Mouse (Mus musculus): ENCODE measurements at regions not wholly inside any gene's neighbourhood (a gene's known extent, or its start where the extent isn't known, plus 50 kb on each side); places are given as distances from the start of the nearest gene placed in this dataset.

DNA sequence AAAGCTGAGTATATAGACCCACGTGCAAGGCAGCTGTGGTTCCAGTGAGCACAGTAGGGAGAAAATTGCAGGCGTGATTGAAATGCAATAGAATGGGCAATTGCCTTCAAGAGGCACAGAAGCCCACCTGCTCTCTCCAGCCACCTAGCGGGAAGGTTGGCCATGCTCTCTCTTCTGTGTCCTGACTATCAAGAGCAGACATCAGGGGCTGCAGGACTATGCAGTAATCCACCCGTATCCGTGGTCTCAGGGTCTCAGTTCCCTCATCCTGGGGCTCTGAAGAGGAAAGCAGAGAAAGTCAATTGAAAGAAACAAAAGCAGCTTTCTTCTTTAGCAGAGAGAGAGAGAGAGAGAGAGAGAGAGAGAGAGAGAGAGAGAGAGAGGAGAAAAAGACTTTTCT, 112.0 kb upstream of the Arglu1 start:
- H3K4me2 ChIP-seq (replicated peaks; ENCODE audit: low read depth) = no peak overlapping the region
- H3K4me1 ChIP-seq (replicated peaks; ENCODE audit: control insufficient read depth, insufficient read depth, low read length) = no peaks in the 10 kb centered on the region
- no peaks in the 10 kb centered on the region for H3K36me3 ChIP-seq (ENCODE audit: control insufficient read depth, insufficient read depth)
- H3K27ac ChIP-seq (ENCODE audit: low read depth, low read length) = no peak overlapping the region
- no peak for ATAC-seq
- H3K9ac ChIP-seq (ENCODE audit: low read depth, low read length) = no peak overlapping the region
- H3K9me3 ChIP-seq (ENCODE audit: control insufficient read depth) = no peaks in the 10 kb centered on the region
- H3K27me3 ChIP-seq (replicated peaks; ENCODE audit: control insufficient read depth, insufficient read depth, low read length) = no peaks in the 10 kb centered on the region
- no peak for TF ChIP-seq CTCF (IDR thresholded peaks at IDR 0.05; ENCODE audit: low read depth)
- 59% methylated on average over 5 of the region's 5 CpGs for WGBS
- H3K4me3 ChIP-seq (ENCODE audit: low read depth, low read length) = no peak overlapping the region

DNA sequence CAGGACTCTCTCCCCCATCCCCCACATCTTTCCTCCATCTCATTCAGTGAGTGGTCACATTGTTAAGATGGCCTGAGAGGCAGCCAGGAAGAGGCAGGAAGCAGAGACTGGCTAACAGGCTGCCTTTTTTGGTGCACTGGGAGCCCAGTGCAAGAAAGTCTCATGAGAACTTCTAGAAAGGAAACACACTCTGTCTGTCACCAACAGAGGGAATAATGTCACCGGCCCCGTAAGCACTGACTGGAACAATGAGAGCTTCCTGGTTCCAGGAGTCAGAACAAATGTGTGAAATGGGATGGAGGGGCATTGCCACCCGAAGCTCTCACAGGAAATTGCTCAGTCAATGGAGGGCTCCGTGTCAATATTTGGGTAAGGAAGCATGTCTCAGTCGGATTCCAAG, 111.3 kb upstream of the Arglu1 start:
- WGBS = 41% methylated on average over 5 of the region's 5 CpGs
- H3K4me3 ChIP-seq (ENCODE audit: low read depth, low read length) = no peak overlapping the region
- no peak for ATAC-seq
- no peak for TF ChIP-seq CTCF (IDR thresholded peaks at IDR 0.05; ENCODE audit: low read depth)
- no peak overlapping the region for H3K4me2 ChIP-seq (replicated peaks; ENCODE audit: low read depth)
- H3K9me3 ChIP-seq (ENCODE audit: control insufficient read depth) = no peaks in the 10 kb centered on the region
- H3K36me3 ChIP-seq (ENCODE audit: control insufficient read depth, insufficient read depth) = no peaks in the 10 kb centered on the region
- H3K4me1 ChIP-seq (replicated peaks; ENCODE audit: control insufficient read depth, insufficient read depth, low read length) = no peaks in the 10 kb centered on the region
- no peak overlapping the region for H3K27ac ChIP-seq (ENCODE audit: low read depth, low read length)
- H3K9ac ChIP-seq (ENCODE audit: low read depth, low read length) = no peak overlapping the region
- H3K27me3 ChIP-seq (replicated peaks; ENCODE audit: control insufficient read depth, insufficient read depth, low read length) = no peaks in the 10 kb centered on the region

DNA sequence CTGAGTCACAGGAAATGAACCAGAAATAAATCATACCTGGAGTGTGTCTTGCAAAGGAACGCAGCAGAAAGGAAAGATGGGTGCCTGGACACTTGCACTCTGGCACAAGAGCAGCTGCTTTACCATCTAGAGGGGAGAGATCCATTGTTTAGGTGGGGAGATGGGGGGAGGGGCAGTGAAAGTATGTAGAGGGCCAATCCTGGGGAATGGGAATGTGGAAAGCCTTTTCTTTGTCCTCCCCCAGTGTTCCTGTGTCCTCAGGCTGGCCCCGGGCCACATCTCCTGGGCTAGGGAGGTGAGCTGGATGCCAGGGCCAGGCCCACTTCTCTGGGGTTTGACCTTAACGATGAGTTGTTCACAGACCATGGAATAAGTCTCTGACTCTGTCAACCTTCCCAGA, 107.2 kb upstream of the Arglu1 start:
- Histone ChIP-seq H3K36me3 (ENCODE audit: control insufficient read depth, insufficient read depth) (no peaks in the 10 kb centered on the region), H3K27ac (ENCODE audit: low read depth, low read length) (no peak overlapping the region), H3K27me3 (replicated peaks; ENCODE audit: control insufficient read depth, insufficient read depth, low read length) (no peaks in the 10 kb centered on the region), H3K4me3 (ENCODE audit: low read depth, low read length) (no peak overlapping the region), H3K4me1 (replicated peaks; ENCODE audit: control insufficient read depth, insufficient read depth, low read length) (no peaks in the 10 kb centered on the region), H3K4me2 (replicated peaks; ENCODE audit: low read depth) (no peak overlapping the region), H3K9ac (ENCODE audit: low read depth, low read length) (no peak overlapping the region), H3K9me3 (ENCODE audit: control insufficient read depth) (no peaks in the 10 kb centered on the region)
- 53% methylated on average over 3 of the region's 3 CpGs for WGBS
- ATAC-seq = no peak
- no peak for TF ChIP-seq CTCF (IDR thresholded peaks at IDR 0.05; ENCODE audit: low read depth)

DNA sequence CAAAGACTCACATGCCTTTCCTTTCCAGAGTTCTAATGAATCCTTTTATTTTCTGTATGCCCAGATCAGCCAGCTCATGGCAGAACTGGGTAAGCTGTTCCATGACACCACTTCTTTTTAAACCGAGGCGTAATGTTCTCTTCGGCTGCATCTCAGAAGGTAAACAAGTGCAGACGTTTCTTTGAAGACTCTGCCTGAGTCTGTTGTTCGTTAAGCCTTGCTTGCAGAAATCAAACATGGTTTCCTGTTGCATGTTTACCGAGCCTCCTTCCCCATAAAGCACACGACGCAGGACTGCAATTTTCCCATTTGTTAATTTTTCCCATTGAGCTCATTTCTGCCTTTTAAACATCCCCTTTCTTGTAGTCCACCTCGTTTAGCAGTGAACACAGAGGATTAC, 106.6 kb upstream of the Arglu1 start:
- no peak for ATAC-seq
- Histone ChIP-seq H3K27me3 (replicated peaks; ENCODE audit: control insufficient read depth, insufficient read depth, low read length) (no peaks in the 10 kb centered on the region), H3K27ac (ENCODE audit: low read depth, low read length) (no peak overlapping the region), H3K9me3 (ENCODE audit: control insufficient read depth) (no peaks in the 10 kb centered on the region), H3K36me3 (ENCODE audit: control insufficient read depth, insufficient read depth) (no peaks in the 10 kb centered on the region), H3K9ac (ENCODE audit: low read depth, low read length) (no peak overlapping the region), H3K4me2 (replicated peaks; ENCODE audit: low read depth) (no peak overlapping the region), H3K4me1 (replicated peaks; ENCODE audit: control insufficient read depth, insufficient read depth, low read length) (no peaks in the 10 kb centered on the region), H3K4me3 (ENCODE audit: low read depth, low read length) (no peak overlapping the region)
- TF ChIP-seq CTCF (IDR thresholded peaks at IDR 0.05; ENCODE audit: low read depth) = no peak
- WGBS = 15% methylated on average over 9 of the region's 9 CpGs

DNA sequence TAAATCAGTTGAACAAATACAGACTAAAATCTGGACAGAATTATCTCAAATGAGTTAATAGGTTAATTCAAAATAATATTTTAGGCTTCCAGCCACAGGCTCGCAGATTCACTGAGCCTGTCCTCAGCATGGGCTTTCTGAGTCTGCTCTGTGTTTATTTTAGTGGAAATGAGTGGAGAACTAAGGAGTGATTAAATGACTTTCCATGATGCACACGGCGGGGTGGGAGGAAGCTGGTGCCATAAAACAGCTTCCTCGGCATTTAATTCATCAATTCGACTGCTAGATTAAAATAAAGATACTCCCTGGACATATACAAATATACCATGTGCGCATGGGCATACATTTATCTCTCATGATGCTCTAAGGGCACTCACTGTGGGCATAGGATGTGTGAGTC, 104.4 kb upstream of the Arglu1 start:
- no peaks in the 10 kb centered on the region for H3K9me3 ChIP-seq (ENCODE audit: control insufficient read depth)
- H3K27me3 ChIP-seq (replicated peaks; ENCODE audit: control insufficient read depth, insufficient read depth, low read length) = no peaks in the 10 kb centered on the region
- no peak overlapping the region for H3K9ac ChIP-seq (ENCODE audit: low read depth, low read length)
- 31% methylated on average over 6 of the region's 6 CpGs for WGBS
- no peak overlapping the region for H3K4me2 ChIP-seq (replicated peaks; ENCODE audit: low read depth)
- no peaks in the 10 kb centered on the region for H3K4me1 ChIP-seq (replicated peaks; ENCODE audit: control insufficient read depth, insufficient read depth, low read length)
- H3K36me3 ChIP-seq (ENCODE audit: control insufficient read depth, insufficient read depth) = no peaks in the 10 kb centered on the region
- ATAC-seq = no peak
- no peak overlapping the region for H3K27ac ChIP-seq (ENCODE audit: low read depth, low read length)
- TF ChIP-seq CTCF (IDR thresholded peaks at IDR 0.05; ENCODE audit: low read depth) = no peak
- H3K4me3 ChIP-seq (ENCODE audit: low read depth, low read length) = no peak overlapping the region

DNA sequence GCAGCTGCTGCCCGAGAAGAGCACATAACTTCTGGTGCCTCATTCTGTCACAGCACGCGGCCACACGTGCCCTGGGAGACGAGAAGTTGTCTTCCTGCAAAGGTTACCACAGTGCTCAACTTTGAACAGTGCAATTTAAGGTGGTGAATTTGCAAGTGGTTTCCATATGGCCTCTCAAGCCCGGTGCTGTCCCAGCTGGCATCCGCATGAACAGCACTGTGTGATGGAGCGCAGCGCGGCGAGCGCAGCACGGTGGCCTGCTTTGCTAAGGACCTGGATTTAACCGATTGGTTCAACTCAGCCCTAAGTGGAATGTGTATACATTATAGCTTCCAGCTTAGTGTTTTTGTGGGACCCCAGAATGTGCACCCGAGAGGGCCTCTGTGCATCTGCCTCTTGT, 89.6 kb upstream of the Arglu1 start:
- no peak for TF ChIP-seq CTCF (IDR thresholded peaks at IDR 0.05; ENCODE audit: low read depth)
- Histone ChIP-seq H3K4me3 (ENCODE audit: low read depth, low read length) (no peak overlapping the region), H3K9ac (ENCODE audit: low read depth, low read length) (no peak overlapping the region), H3K4me1 (replicated peaks; ENCODE audit: control insufficient read depth, insufficient read depth, low read length) (no peaks in the 10 kb centered on the region), H3K4me2 (replicated peaks; ENCODE audit: low read depth) (no peak overlapping the region), H3K27ac (ENCODE audit: low read depth, low read length) (no peak overlapping the region), H3K36me3 (ENCODE audit: control insufficient read depth, insufficient read depth) (no peaks in the 10 kb centered on the region), H3K27me3 (replicated peaks; ENCODE audit: control insufficient read depth, insufficient read depth, low read length) (no peaks in the 10 kb centered on the region), H3K9me3 (ENCODE audit: control insufficient read depth) (no peaks in the 10 kb centered on the region)
- 75% methylated on average over 15 of the region's 15 CpGs for WGBS
- ATAC-seq = no peak

DNA sequence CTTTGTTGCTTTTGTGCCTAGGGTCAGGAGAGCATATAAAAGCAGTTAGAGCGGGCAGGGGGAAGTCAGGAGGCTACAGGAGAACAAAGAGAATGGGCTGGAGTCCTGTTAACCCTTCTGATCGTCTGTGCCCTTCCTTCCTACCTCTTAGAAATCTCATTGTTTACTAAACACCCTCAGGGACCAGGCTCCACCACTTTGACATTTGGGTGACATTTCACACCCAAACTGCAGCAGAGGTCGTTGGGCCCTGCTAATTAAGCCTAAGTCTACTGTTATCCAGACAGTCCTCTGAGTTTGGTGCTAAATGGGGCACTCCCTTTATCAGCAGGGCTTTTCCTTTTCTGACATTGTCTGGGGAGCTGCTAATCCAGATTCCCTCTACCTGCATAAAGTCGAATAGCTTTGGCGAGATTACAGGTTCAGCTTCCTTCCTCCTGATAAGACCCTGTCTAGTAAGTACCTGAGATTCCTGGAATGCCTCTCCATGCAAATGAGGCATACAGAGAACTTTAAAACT, 84.2 kb upstream of the Arglu1 start:
- no peaks in the 10 kb centered on the region for H3K9me3 ChIP-seq (ENCODE audit: control insufficient read depth)
- H3K4me2 ChIP-seq (replicated peaks; ENCODE audit: low read depth) = no peak overlapping the region
- no peak overlapping the region for H3K27ac ChIP-seq (ENCODE audit: low read depth, low read length)
- no peak for TF ChIP-seq CTCF (IDR thresholded peaks at IDR 0.05; ENCODE audit: low read depth)
- ATAC-seq = no peak
- 34% methylated on average over 5 of the region's 5 CpGs for WGBS
- no peak overlapping the region for H3K9ac ChIP-seq (ENCODE audit: low read depth, low read length)
- H3K4me3 ChIP-seq (ENCODE audit: low read depth, low read length) = no peak overlapping the region
- no peaks in the 10 kb centered on the region for H3K27me3 ChIP-seq (replicated peaks; ENCODE audit: control insufficient read depth, insufficient read depth, low read length)
- no peaks in the 10 kb centered on the region for H3K4me1 ChIP-seq (replicated peaks; ENCODE audit: control insufficient read depth, insufficient read depth, low read length)
- no peaks in the 10 kb centered on the region for H3K36me3 ChIP-seq (ENCODE audit: control insufficient read depth, insufficient read depth)
